Mouse (Mus musculus): ENCODE measurements at regions not wholly inside any gene's neighbourhood (a gene's known extent, or its start where the extent isn't known, plus 50 kb on each side); places are given as distances from the start of the nearest gene placed in this dataset.

DNA sequence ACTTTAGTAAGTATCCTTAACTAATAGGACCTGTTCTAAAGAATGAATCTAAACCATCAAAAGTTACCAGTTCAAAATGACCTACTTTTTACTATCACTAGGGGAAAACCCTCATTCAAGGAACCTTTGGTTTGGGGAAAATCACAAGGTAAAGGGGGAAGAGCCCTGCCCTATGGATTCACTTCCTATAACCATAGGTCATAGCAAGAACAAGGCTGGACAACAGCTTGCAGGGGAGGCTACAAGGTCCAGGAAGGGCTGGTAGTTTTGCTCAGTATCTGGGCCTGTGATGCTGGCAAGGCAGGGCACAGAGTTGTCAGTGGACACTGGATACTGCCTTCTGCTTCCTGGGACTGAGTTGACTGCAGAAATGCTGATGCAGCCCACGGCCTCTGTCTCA lies 109.1 kb upstream of the Peli1 start:
- DNase-seq (ENCODE audit: extremely low read depth, low read depth, low spot score) = no peak

GRCm38 (mm10) chr11:20982500-20982899 lies 108.6 kb upstream of the Peli1 start:
- no peak for DNase-seq (ENCODE audit: extremely low read depth, low read depth, low spot score)

- DNase-seq (ENCODE audit: extremely low read depth, low read depth, low spot score) = no peak
Observed at GRCm38 (mm10) chr11:20985069-20985759, 105.9 kb upstream of the Peli1 start.

DNA sequence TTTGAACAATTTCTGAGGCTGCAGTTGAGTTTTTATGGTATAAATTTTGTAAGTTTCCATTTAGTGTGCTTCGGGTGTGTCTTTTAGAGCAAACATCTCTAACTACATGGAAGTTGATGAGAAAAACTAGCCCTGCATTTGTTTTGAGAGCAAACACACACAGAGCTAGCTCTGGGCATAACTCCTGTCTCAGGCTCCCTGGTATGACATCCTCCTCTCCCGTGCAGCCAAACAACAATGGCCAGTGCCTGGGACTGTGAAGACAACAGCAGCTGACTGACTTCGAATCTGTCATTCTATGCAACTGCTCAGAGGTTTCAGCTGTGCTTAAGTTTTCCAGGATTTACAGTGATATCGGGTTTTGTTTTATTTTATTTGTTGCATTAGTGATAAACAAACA lies 105.3 kb upstream of the Peli1 start:
- DNase-seq (ENCODE audit: extremely low read depth, low read depth, low spot score) = no peak

GRCm38 (mm10) chr11:20987171-20987815 lies 103.8 kb upstream of the Peli1 start:
- DNase-seq (ENCODE audit: extremely low read depth, low read depth, low spot score) = no peak

DNA sequence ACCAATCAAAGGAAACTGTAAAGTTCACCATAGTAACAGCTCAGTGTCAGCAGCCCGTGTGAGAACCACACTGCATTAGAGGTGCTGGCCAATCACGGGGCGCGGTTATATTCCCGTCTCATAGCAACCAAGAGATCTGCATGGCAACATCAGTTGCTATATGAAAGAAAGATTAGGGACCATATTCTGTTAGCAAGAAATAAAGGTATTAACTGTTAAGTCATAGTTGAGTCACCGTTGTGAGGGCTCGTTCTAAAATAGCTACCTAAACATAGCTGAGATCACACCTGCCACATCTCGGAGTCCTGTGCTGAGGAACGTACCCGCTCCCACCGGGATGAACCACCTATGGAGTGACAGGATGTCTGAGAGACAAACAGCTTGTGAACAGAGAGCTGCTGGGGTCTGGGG lies 103.2 kb upstream of the Peli1 start:
- DNase-seq (ENCODE audit: extremely low read depth, low read depth, low spot score) = no peak

- no peak for DNase-seq (ENCODE audit: extremely low read depth, low read depth, low spot score)
Observed at GRCm38 (mm10) chr11:20988871-20989270, 102.2 kb upstream of the Peli1 start.

DNA sequence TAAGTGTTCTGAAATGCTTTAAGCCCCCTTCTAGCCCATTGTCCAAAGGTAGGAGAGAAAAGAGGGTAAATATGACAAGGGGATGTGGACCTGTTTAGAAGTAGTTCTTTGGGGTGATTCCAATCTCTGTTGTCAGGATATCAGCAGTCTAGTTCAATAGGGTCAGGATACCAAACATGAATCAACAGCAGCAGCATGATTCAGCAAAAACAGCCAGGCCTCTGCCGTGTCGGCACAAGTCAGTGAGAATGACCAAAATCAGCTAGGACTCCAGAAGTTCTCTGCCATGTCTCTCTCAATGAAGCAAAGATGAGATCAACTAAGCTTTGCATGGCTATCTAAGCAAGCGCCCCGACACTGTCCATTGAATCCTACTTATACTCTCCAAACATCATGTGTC lies 97.5 kb upstream of the Peli1 start:
- DNase-seq (ENCODE audit: extremely low read depth, low read depth, low spot score) = no peak

DNA sequence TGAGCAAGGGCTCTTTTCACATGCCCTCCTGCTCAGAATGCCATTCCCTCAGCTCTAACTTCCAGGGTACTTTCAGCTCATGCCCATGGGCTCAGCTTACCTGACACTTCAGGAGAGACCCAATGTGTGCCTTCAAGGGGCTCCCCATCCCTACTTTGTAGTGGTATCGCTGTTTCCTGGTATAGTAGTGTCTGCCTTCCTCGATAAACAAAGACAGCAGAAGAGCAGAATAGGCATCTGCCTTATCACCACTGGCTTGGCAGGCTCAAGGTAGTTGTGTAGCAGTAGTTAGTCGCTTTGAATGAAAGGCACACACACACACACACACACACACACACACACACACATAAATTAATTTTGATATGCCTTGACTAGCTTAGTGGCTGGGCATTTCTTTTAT lies 89.7 kb upstream of the Peli1 start:
- no peak for DNase-seq (ENCODE audit: extremely low read depth, low read depth, low spot score)

DNA sequence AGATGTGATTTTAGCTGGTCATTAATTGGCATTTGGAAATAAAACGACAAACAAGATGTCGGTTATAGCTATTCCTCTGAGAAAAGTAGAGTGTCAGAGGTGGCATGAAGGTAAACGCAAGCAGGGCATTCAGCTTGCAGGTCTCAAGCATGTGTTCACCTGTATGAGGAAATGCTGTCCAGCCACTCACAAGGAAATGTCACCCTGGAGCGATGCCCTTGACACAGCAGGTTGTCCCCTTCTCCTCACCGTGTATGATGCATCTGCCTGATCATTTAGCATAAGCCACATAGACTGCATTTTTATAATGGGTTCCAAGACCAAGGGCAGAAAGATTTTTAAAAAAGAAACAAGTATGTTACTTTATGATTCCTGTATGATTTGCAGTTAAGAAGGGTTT lies 83.9 kb upstream of the Peli1 start:
- DNase-seq (ENCODE audit: extremely low read depth, low read depth, low spot score) = no peak

DNA sequence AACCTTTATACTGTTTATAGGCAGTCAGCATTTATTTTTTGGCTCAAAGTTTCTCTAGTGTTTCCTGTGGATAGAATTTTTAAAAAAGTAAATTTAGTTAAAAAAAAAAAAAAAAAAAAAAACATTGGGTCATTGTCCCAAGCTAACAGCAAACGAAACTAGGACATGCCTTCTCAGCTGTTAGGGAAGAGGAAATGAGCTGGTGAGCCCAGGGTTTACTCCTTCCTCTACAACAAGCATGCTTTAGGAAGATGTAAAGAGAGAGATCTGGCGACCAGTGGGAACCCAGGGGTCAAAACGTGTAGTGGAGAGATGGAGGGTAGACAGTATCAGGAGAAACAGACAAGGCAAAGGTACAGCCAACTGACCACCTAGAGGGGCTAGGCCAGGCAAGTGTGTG lies 81.6 kb upstream of the Peli1 start:
- no peak for DNase-seq (ENCODE audit: extremely low read depth, low read depth, low spot score)

DNA sequence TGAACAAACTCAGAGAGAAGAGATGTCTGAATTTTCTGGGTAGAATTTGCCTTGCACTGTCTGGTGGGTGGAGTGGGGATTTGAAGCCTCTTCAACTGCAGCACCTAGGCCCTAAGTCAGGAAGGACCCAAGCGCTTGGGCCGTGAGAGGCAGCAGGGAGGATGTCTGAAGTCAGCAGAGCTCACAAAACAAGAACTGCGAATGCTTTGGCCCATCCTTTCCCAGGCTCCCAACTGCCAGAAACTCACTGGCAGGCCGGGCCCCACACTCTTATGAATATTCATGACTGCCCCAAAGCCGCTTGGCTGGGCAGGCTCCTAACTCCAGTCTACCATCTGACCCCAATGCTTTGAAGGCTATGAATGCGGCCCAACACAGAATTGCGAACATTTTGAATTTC lies 80.2 kb upstream of the Peli1 start:
- DNase-seq (ENCODE audit: extremely low read depth, low read depth, low spot score) = no peak

DNA sequence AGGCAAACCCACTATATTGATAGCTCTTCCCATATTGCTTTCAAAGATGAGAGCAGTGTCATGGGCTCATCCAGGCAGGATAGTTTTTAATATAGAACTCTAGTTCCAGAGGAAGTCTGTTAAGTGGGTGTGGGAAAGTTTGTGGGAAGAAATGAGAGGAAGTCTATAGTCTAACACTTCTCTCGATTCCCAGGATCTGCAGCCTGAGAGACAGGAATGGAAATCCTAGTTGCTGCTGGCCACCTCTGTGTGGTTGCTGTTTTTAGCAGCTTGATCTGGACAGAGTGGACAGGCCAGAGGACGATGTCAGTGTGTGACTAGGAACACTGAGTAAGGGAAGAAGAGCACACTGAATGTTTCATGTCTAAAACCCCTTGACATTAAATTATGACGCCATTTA lies 76.8 kb upstream of the Peli1 start:
- DNase-seq (ENCODE audit: extremely low read depth, low read depth, low spot score) = no peak

DNA sequence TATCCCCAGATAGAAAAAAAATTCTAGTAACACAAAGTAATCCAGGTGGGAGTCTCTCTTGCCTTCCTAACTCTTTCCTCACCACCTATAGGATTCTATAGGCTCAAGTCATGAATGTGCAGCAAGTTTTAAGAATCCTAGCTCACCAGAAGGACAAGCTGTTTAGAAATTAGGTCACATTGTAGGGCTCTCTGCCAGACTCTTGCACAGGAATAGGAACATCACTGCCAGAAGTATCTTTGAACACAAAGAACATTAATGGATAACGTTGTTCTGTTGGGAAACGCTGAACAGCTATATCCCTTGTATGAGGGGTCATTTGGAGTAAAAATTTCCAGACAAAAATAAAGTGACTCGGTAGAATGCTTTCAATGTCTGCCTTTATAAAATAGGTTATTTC lies 75.6 kb upstream of the Peli1 start:
- peak; percentile 62 for DNase-seq (ENCODE audit: extremely low read depth, low read depth, low spot score)

DNA sequence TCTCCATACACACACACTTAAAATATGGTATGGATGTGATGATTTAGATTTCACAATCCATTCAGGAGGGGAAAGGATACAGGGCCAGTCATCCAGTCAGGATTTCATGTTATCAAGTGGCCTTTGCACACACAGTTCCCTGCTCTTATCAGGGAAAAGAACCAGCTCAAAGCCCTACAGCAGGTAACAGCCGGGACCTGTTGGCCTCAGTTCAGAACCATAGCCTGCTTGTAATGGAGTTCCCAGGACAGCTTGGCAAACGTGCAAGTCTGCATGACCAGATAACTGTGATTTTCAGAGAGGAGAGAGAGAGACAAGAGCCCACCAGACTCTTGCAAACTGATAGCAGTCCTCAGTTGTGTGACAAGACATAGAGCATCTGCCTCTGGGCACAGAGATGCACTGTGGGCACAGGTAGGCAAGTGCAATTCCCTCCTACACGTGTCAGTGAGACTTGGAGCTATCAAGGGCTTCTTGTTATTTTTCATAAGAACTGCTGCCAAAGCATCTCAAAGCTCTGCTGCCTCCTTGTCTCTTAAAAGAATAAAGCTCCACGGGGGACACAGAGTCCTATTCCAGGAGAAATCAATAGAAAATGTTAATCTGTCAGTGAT lies 74.9 kb upstream of the Peli1 start:
- no peak for DNase-seq (ENCODE audit: extremely low read depth, low read depth, low spot score)

- DNase-seq (ENCODE audit: extremely low read depth, low read depth, low spot score) = no peak
Observed at GRCm38 (mm10) chr11:21016791-21017329, 74.2 kb upstream of the Peli1 start.

DNA sequence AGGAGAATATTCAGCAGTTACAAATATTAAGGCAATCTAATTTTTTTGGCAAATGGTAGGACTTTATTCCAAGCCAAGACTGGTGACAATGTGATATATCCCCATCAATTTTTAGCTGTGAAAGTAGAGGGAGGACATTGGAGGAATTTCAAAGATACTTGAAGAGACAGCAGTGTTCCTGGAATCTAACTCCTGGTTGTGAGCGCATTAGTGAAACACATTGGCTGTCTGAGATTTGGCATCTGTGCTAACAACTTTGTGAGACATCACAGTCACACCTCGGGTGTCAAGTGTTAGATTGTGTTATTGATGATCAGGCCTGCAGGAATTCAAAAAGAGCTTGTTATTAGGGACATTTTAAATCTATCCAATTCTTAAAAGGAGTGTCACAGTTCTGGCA lies 71.3 kb upstream of the Peli1 start:
- DNase-seq (ENCODE audit: extremely low read depth, low read depth, low spot score) = no peak

DNA sequence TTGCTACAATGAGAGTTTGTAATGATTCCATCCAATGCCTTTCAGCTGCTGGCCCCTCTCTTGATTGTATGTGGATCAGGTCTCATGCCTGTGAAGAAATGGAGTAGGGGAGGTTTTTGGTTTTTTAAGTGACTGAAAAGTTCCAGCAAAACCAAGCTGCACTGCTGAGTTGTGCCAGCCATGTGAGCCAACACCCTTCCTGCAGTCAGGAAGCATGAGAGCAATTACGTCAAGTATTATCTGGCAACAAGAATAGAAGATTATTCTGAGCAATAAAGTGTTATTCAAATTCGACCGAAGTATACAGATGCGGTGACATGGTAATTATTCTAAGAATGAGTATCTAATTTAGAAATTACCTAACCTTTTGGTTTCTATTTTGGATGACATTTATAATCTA lies 67.0 kb upstream of the Peli1 start:
- no peak for DNase-seq (ENCODE audit: extremely low read depth, low read depth, low spot score)

- no peak for DNase-seq (ENCODE audit: extremely low read depth, low read depth, low spot score)
Observed at GRCm38 (mm10) chr11:21024521-21024920, 66.6 kb upstream of the Peli1 start.

DNA sequence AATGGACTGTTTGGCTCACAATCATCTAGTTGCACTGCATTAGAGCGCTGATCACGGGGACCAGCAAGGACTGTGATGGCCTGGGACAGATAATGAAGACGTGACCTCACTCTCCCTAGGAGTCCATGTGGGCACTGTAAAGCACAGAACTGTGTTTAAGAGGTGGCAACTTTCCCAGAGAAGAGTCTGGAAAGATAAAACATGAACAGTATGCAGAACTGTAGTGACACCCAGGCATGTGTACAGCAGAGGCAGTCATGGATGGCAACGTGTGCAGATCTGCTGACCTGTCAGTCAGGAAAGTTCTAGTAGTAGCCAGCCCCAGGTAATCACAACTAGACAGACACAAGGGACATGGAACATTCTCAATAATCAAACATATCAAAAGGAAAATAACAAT lies 63.8 kb upstream of the Peli1 start:
- no peak for DNase-seq (ENCODE audit: extremely low read depth, low read depth, low spot score)

GRCm38 (mm10) chr11:21030362-21030761 lies 60.7 kb upstream of the Peli1 start:
- no peak for DNase-seq (ENCODE audit: extremely low read depth, low read depth, low spot score)

- DNase-seq (ENCODE audit: extremely low read depth, low read depth, low spot score) = no peak
Observed at GRCm38 (mm10) chr11:21031816-21032215, 59.3 kb upstream of the Peli1 start.

Measured in fat pad, adult 2 months (tissue).